Mouse (Mus musculus) gastrocnemius, postnatal 10 days (tissue): ENCODE results near the gene Maz. TPM values are rescaled to one million over a fixed set of nuclear protein-coding genes. Genes with fewer than 3 reads are reported as not detected.
A peak's percentile ranks its signal among the peaks of the same experiment; 100 is the strongest.

Experiments
- DNase-seq: peaks from one replicate; pipeline ENCODE4 v3.0.0; 2021; ENCODE audit warnings: mixed read lengths
- long read RNA-seq, 2 experiments: library from polyadenylated mRNA; stranded (forward); transcript quantifications; one replicate each; pipeline ENCODE4 v2.0.0; 2021
- total RNA-seq, 2 experiments: library from RNA; stranded (reverse); gene quantifications; 2 replicates each; pipeline ENCODE4 v1.2.3; 2021

Maz gene
- 10 to 100 TPM; 75.6 to 92.8 TPM for total RNA-seq
- long read RNA-seq, experiment 1, transcript Maz-203 (6 exons, 2,650 nt), result minor isoform, 12 of 110 reads
- long read RNA-seq, experiment 1, transcript Maz-201 (5 exons, 2,347 nt), result major isoform, 45 of 110 reads
- long read RNA-seq, experiment 1, partial matches to known transcripts, result 13 of 110 reads
- long read RNA-seq, experiment 1, other reads (novel, unspliced or antisense), result 39 of 110 reads
- long read RNA-seq, experiment 2, transcript Maz-201 (5 exons, 2,347 nt), result major isoform, 39 of 91 reads
- long read RNA-seq, experiment 2, transcript Maz-203 (6 exons, 2,650 nt), result minor isoform, 8 of 91 reads
- long read RNA-seq, experiment 2, partial matches to known transcripts, result 14 of 91 reads
- long read RNA-seq, experiment 2, other reads (novel, unspliced or antisense), result 30 of 91 reads

DNA sequence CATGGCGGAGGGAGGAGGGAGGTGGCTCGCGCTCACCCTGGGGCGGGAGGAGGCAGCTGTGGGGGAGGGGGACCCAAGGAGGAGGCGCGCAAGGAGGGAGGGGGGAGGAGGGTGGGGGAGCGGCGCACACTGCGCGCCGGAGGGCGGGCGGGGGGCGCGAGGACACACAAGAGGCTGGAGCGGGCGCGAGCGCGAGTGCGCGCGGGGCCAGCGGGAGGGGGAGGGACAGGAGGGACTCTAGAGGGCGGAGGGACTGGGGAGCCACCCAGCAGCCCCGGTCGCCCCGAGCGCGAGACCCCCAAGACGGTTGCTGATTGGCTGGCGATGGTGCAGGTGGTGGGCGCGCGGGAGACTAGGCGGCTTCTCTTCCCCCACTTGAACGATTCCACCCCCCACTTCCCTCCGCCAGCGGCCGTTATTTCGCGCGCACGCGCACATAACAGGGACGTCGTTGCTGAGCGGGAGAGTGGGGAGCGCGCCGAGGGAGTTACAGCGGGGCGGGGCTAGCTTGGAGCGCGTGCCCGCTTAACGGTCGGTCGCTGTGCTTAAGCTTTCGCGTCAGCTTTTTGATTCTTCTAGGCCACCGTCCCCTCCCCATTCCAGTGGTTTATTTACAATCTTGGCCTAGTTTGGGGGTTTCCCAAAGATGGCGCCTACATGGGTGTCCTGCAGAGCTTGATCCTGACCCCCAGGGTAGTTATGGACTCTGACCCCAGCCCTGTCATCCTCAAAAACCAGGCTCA, at the start of gene Maz:
Maz (minus strand) TSS at position 54 of the 743 bp plus-strand sequence.
- peak; percentile 99 for DNase-seq

DNA sequence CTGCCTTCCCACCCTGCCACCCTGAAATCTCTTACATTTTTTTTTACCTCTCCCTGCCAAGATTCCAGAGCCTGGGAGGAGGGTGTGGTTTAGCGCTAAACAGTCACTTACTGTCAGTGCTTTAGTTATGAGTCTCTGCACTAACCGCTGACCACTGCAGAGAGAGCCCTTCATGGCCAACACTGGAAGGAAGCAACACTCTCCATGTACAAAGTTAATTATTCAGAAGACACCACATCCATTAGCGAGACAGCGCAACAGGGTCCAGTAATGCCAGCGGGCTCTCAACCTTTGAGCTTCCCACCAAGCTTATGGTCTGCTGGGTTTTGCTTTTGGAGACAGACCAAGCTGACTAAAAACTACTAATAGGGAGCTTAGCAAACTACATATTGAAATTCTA, 49.4 kb upstream of the Maz start:
- no peak for DNase-seq

DNA sequence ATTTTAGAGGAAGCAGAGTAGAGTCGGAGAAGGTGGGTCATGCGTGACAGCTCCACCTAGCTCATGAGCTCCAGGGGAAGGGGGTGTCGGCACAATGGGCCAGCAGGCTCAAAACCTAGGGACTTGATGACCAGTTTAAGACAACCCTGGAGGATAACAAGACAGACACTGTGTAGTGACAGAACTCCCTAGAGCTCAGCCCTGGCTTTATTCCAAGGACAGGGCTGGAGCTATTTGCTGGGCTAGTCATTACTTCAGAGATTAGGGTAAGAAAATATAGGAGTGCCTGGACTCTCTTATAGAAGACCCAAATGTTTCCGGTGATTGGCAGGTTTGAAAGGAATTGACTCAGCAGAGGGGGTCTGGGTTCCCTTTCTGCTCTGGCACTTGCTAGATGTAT, 46.4 kb upstream of the Maz start:
- no peak for DNase-seq

DNA sequence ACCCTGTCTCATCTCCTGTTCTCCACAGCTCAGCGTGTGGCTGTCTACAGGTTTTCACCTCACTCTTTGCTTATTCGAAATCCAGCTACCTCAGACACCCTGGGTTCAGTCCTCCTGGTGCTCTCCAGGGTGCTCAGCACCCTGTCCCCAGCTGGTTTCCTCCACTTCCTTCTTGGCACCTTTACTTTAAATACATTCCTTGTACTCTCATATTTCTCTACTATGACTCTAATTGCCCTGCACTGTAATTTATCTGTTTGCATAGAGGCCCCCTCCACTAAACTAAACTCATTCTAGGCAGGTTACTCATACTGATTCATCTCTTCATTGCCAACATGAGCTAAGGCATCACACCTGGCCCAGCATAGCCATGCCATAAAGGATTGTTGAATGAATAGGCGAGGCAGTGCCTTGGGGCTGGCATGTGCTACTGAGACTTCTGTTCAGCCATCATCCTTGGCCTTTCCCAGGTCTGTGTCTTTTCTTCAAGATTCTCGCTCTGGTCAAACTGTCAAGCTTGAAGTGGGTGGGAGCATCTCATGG, 44.1 kb upstream of the Maz start:
- DNase-seq, result no peak

DNA sequence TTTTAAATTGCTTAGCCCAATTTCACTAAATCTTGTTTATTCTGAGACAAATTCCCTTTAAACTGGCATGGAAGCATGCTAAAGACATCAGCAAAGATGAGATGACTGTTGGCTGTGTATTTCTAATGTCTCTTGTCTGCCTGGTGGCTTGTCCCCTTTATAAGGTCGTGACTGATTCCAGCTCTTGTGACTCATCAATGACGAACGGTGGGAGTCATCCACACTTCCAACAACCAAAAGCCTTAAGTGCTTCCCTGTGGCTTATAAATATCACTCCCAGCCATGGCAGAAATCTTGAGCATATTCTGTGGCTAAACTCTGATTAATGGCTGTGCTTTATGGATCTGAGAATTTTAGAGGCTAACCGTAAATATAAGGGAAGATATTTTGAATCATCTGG, 39.5 kb upstream of the Maz start:
- DNase-seq, result no peak

DNA sequence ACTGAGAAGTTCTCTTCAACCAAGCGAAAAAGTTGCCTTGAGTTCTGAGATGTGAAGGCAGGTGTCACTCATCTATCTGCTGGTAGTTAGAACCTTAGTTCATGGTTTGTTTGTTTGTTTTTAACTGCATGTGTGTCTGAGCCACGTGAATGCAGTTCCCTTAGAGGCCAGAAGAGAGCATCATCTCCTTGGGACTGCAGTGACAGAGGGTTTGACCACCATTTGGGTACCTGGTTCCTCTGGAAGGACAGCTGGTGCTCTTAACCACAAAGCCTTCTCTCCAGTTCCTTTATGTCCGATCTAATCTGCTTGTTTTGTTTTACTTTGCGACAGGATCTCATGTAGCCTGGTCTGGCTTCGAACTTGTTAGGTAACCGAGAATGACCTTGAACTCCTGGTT, 38.7 kb upstream of the Maz start:
- no peak for DNase-seq

DNA sequence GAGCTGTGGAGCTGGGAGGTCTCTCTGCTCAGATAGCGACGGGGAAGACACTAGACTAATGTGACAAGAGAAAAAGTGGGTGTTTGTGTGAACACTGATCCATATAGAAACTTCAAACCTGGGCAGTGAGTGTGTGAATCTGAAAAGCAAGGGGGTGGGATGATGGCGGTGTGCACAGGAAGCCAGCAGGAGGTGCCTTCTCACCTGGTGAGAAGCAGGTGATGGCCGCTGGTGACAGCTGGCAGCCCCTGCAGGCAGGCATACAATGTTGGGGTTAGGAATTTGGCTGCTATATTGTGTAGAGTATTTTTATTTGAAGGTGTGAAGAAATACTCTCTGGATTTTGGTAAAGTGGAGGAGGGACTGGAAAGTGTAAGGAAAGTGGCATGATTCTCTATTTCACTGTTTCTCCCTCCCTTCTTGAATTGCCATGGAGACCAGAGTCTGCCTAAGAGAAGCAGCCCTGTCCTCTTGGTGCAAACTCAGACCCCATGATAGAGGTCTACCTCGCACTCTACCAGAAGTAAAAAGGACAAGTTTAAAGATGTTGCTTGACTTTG, 28.3 kb upstream of the Maz start:
- DNase-seq, result no peak

DNA sequence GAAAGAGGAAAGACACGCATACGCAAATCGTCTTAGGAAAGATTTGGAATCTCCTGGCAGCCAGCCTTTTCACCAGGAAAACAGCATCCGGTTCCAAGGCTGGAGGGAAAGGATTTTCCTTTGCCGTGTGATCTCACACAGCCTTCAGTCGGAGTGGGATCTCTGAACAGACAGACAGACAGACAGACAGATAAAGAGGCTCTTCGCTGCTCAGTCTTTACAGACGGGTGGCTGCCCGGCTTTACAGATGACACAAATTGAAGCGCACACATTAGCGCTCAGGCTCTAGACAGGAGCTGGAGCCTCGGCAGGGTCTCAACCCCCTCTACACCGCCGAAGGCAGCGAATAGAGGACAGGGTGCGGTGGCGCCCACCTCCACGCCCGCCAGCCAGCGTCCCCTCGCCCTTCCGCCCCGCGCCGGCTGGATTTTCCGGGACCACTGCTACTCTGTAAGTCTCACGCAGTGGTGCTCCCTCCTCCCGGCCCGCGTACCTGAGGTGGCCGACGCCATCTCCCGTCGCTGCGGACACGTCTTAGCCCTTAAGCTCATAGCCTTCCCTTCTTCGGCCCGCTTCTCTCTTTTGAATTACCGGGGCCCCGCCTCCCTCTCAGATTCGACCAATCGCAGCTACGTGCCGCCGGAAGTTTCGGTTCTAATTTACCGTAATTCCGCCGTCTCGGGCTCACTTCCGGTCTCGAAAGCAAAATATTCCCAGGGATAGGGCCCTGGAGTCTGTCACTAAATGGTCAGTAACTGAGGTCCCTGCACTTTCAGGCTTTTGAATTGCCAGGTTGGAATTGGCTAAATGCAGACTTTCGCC, 15.2 kb upstream of the Maz start, which contains the start of gene Kif22:
Kif22 (minus strand) TSS at position 621 of the 822 bp plus-strand sequence.
- peak; percentile 86 for DNase-seq

DNA sequence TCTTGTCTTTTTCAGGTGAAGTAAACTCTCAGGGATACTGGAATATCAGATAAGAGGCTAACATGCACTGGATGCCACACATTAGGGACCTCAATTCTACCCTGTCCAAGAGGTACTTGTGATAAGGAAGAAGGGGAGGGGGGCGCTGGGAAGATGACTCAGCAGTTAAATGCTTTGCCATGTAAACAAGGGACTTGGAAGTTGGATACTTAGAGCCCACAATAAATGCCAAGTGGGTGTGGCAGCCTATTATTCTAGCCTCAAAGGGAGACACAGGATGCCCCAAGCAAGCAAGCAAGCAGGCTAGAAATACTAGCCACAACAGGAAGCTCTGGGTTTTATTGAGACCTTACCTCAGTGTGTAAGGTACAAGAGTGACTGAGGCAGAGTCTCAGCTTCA, 4.4 kb upstream of the Maz start:
- DNase-seq, result no peak

DNA sequence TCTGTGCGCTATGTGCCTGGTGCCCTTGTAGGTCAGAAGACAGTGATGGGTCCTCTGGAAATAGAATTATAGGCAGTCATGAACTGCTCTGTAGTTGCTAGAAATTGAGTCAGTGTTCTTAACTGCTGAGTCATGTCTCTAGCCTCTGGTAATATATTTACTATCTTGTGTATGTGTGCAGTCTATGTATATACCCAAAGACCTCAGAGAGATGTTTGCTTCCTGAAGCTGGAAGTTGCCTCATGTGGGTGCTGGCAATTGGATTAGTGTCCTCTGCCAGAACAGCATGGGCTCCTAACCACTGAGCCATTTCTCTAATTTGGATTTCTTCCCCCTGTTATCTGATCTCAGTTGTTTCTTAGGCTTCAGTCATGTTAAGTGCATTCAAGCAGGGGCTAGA, 3.3 kb upstream of the Maz start:
- DNase-seq, result no peak

DNA sequence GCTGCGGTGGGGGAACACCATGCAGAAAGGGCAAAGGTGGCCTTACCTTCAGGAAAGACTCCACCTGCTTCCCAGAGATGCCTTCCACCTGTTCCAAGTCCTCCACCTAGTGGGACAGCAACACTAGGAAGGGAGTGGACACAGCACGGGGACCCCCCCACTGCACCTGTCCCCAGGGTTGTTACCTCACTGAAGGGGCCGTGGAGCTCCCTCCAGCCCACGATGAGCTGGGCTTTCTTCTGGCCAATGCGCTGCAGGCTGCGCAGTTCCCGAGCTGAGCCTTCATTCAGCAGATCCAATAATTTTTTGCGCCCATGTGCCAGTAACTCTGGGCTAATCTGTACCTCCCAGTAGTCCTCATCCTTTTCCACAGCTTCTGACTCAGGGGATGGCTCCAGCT, 1.0 kb upstream of the Maz start:
- DNase-seq, result no peak

DNA sequence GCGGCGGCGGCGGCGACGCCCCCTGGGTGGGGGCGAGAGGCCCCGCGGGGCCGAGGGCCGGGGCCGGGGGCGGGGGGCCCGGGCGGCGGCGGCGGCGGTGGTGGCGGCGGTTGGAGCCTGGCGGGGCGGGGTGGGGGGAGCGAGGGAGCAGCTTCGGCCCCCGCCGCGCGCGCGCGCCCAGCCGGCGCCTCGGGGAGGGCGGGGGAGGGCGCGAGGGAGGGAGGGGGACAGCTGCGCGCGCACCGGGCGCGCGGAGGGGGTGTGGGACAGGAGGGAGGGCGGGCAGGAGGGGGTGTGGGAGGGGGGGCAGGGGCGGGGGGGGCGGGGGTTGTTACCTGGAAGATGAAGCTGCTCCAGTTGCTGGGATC, 237 bp downstream of the Maz start:
- DNase-seq, result peak; percentile 92

DNA sequence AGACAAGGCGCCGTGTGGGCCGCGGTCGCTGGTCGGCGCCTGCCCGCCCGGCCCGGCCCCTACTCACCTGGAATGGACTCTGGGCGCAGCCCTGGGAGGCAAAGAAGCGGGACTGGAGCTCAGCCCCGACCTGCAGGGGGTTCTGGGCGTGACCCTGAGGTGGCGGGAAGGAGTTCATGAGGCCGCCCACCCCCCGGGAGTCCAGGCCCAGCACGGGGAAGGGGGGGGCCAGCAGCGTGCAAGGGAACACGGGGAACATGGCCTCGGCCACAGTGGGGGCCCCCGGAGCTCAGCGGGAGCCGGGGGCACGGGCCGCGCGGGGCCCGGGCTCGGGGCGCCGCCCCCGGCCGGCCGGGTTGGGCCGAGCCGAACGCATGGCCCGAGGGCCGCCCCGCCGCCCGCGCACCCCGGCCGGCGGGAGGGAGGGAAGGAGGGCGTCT, 656 bp downstream of the Maz start:
- peak; percentile 66 for DNase-seq

DNA sequence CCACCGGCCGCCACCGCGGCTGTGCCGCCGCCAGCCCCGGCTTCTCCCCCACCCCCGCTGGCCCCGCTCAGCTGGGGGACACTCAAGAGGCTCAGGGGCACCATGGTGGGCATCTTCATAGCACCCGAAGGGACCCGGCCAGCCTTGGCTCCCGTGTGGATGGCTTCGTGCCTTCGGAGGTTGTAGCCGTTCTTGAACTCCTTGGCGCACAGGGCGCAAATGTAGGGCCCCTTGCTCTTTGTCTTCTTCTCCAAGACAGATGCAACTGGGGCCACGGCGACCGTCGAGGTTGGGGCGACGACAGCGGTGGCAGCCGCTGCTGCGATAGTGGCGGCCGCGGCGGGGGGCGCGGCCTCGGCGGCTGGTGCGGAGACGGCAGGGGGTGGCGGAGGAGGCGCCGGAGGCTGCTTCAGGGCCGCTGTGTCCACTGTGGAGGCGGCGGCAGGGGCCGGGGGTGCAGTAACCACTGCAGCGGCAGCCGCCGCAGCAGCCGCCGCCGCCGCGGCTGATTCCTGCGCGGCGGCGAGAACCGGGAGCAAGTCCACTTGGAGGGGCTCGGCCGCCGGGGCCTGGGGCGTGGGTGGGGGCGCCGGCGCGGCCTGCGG, 1.2 kb downstream of the Maz start:
- peak; percentile 61 for DNase-seq

DNA sequence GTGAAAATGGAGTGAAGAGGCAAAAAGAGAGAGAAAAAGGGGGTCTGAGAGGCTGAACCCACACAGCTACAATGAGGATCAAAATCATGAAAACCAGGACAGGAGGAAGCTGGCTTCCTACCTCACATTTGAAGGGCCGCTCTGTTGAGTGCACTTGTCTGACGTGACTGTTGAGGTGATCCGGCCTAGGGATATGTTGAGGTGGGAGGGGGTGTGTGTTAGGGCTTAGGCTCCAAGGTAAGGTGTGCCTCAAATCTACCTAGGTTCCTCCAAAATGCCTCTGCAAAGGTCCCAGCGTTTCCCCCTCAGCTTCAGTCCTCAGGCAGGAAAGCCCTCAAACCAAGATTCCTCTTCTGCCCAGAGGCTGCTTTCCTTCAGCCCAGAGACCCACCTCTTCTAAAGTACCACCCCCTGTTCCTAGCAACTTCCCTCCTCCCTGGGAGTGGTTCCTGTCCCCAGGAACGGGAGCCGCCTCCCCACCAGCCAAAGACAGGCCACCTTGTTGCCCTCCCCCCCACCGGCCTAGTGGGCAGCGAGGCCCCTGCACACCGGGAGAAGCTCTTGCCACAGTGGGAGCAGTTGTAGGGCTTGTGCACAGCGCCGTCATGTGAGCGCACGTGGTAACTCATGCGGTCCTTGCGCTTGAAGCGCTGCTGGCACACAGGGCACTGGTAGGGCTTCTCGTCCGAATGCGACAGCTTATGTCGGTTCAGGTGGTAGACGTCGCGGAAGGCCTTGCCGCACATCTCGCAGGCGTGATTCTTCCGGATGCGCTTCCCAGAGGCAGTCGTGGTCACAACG, 1.9 kb downstream of the Maz start:
- DNase-seq, result peak; percentile 67

DNA sequence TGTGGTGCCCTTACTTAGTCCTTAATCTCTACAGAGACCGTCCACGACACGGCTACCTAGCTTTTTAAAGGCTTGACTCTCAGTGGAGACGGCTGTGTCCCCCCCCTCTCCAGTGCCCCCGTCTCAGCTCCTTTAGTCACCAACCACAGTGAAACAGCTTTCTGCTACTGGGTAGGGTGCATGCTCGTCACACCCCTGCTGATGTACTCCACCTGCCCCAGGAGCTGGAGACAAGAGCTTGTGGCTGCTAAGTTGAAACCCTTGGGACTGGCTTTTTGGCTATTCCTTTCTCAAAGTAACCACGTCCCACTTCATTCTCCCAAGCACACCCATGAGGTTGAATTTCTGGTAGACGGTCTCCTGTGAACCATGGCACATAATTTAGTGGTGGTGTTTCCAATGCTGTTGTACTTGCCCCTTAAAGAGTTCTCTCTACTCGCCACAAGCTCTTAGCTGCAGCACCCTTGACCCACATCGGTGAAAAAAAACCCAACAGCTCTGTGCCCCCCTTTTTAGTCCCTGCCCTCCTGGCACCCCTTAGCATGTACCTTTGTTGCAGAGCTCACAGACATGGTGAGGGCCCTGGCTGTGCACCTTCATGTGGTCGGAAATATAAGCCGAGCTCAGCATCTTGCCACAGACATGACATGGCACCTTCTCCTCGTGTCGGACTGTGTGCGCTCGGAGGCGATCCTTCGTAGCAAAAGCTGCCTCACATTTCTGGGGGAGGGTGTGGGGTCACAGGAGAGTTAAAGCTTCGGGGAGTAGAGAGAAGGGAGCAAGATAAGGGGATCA, 2.7 kb downstream of the Maz start:
- DNase-seq, result no peak

DNA sequence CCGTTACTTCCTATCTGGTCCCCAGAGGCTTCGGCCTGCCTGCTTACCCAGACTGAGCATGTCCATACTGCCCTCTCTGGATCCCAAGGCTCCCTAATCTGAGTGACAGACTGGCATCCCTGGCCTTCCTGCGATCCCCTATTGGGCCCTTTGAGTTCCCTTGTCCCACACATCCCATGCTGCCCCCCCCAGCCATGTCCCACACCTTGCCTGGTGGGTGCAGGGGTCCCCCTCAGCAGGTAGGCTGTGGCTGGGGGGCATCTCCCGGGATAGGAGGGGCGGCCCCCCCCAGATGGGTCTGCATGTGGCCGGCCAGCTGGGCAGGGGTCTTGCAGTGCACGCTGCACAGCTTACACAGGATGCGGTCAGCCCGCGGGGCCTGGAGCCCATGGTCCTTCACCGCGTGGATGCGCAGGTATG, 3.6 kb downstream of the Maz start:
- DNase-seq, result peak; percentile 16

DNA sequence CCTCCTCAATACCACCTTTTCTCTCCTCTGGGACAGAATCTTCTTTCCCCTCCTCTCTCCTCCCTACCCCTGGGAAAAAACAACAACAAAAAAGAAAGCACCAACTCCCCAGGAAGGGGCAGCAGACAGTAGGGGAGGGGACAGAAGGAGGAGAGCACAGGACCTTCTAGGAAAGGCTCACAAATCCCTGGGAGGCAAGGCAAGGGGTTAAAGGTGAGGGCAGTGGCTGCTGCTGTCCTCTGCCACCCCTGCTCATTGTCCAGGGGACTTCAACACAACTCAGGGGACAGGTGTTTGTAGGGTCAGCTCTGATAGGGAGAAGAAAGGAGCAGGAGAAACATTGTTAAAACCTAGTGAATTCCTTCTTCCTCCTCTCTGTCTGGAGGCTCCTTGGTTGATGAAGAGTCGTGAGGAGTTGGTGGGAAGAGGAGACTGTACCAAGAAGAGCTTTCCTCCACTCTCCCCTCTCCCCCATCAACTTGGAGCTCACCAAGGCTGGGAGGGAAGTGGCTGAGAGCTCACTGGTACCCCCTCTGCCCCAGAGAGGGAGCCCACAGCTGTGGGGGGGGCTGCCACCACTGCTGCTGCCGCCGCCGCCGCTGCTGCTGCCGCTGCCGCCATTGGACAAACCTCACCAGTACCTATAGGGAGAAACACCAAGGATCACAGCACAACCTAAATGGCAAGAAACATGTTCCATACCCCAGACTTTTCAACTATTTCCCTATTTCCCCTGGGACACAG, 4.1 kb downstream of the Maz start:
- no peak for DNase-seq
